Mouse (Mus musculus): ENCODE results near the gene Cux2. TPM values are rescaled to one million over a fixed set of nuclear protein-coding genes. Genes with fewer than 3 reads are reported as not detected.

Gene Cux2
- polyA plus RNA-seq, 1 experiment, result 65.9 TPM

- peak in 1 of 2 experiments; percentile 42 for DNase-seq (ENCODE audit: extremely low spot score in 1 of 2, low spot score in 1 of 2)
Observed at GRCm38 (mm10) chr5:121925751-121926542, 124.0 kb downstream of the Cux2 start.

- peak in 1 of 2 experiments; percentile 69 for DNase-seq (ENCODE audit: extremely low spot score in 1 of 2, low spot score in 1 of 2)
Observed at GRCm38 (mm10) chr5:121925291-121925690, 124.6 kb downstream of the Cux2 start.

- DNase-seq (ENCODE audit: extremely low spot score in 1 of 2, low spot score in 1 of 2), result no peak
Observed at GRCm38 (mm10) chr5:121924423-121924822, 125.5 kb downstream of the Cux2 start.

GRCm38 (mm10) chr5:121922942-121923826, 126.7 kb downstream of the Cux2 start:
- peak in 1 of 2 experiments; percentile 45 for DNase-seq (ENCODE audit: extremely low spot score in 1 of 2, low spot score in 1 of 2)

- DNase-seq (ENCODE audit: extremely low spot score in 1 of 2, low spot score in 1 of 2), result no peak
Observed at GRCm38 (mm10) chr5:121919216-121919615, 130.7 kb downstream of the Cux2 start.

GRCm38 (mm10) chr5:121916813-121917212, 133.1 kb downstream of the Cux2 start:
- peak; percentile 40 to 60 for DNase-seq (ENCODE audit: extremely low spot score in 1 of 2, low spot score in 1 of 2)

- DNase-seq (ENCODE audit: extremely low spot score in 1 of 2, low spot score in 1 of 2), result no peak
Observed at GRCm38 (mm10) chr5:121913999-121914398, 135.9 kb downstream of the Cux2 start.

GRCm38 (mm10) chr5:121909226-121909985, 140.5 kb downstream of the Cux2 start:
- peak in 1 of 2 experiments; percentile 44 for DNase-seq (ENCODE audit: extremely low spot score in 1 of 2, low spot score in 1 of 2)

- DNase-seq (ENCODE audit: extremely low spot score in 1 of 2, low spot score in 1 of 2), result no peak
Observed at GRCm38 (mm10) chr5:121905671-121906070, 144.2 kb downstream of the Cux2 start.

- no peak for DNase-seq (ENCODE audit: extremely low spot score in 1 of 2, low spot score in 1 of 2)
Observed at GRCm38 (mm10) chr5:121904799-121905198, 145.1 kb downstream of the Cux2 start.

- DNase-seq (ENCODE audit: extremely low spot score in 1 of 2, low spot score in 1 of 2), result no peak
Observed at GRCm38 (mm10) chr5:121902809-121903745, 146.8 kb downstream of the Cux2 start.

GRCm38 (mm10) chr5:121895117-121895756, 154.7 kb downstream of the Cux2 start:
- no peak for DNase-seq (ENCODE audit: extremely low spot score in 1 of 2, low spot score in 1 of 2)

- DNase-seq (ENCODE audit: extremely low spot score in 1 of 2, low spot score in 1 of 2), result no peak
Observed at GRCm38 (mm10) chr5:121894647-121895046, 155.3 kb downstream of the Cux2 start.

GRCm38 (mm10) chr5:121893581-121893980, 156.3 kb downstream of the Cux2 start:
- peak in 1 of 2 experiments; percentile 62 for DNase-seq (ENCODE audit: extremely low spot score in 1 of 2, low spot score in 1 of 2)

- peak; percentile 70 to 87 for DNase-seq (ENCODE audit: extremely low spot score in 1 of 2, low spot score in 1 of 2)
Observed at GRCm38 (mm10) chr5:121892281-121892680, 157.6 kb downstream of the Cux2 start.

- DNase-seq (ENCODE audit: extremely low spot score in 1 of 2, low spot score in 1 of 2), result no peak
Observed at GRCm38 (mm10) chr5:121890925-121891324, 159.0 kb downstream of the Cux2 start.

GRCm38 (mm10) chr5:121889819-121890362, 160.0 kb downstream of the Cux2 start:
- no peak for DNase-seq (ENCODE audit: extremely low spot score in 1 of 2, low spot score in 1 of 2)

GRCm38 (mm10) chr5:121889375-121889774, 160.5 kb downstream of the Cux2 start:
- no peak for DNase-seq (ENCODE audit: extremely low spot score in 1 of 2, low spot score in 1 of 2)

GRCm38 (mm10) chr5:121883356-121883755, 166.5 kb downstream of the Cux2 start:
- no peak for DNase-seq (ENCODE audit: extremely low spot score in 1 of 2, low spot score in 1 of 2)
